Mouse (Mus musculus) gastrocnemius, postnatal 10 days (tissue): Measurements from ENCODE around the gene Nsg1. TPM values are rescaled to one million over a fixed set of nuclear protein-coding genes. Genes with fewer than 3 reads are reported as not detected.

Source experiments
- DNase-seq: peaks from one replicate; pipeline ENCODE4 v3.0.0; 2021; ENCODE audit warnings: mixed read lengths
- long read RNA-seq, 2 experiments: library from polyadenylated mRNA; stranded (forward); transcript quantifications; one replicate each; pipeline ENCODE4 v2.0.0; 2021
- total RNA-seq, 2 experiments: library from RNA; stranded (reverse); gene quantifications; 2 replicates each; pipeline ENCODE4 v1.2.3; 2021

Nsg1 gene
- total RNA-seq: 10 to 100 TPM; 12.9 to 15.4 TPM
- long read RNA-seq, experiment 1: 0 reads
- long read RNA-seq, experiment 2, partial matches to known transcripts: 0 of 3 reads
- long read RNA-seq, experiment 2, other reads (novel, unspliced or antisense): 0 of 3 reads

DNA sequence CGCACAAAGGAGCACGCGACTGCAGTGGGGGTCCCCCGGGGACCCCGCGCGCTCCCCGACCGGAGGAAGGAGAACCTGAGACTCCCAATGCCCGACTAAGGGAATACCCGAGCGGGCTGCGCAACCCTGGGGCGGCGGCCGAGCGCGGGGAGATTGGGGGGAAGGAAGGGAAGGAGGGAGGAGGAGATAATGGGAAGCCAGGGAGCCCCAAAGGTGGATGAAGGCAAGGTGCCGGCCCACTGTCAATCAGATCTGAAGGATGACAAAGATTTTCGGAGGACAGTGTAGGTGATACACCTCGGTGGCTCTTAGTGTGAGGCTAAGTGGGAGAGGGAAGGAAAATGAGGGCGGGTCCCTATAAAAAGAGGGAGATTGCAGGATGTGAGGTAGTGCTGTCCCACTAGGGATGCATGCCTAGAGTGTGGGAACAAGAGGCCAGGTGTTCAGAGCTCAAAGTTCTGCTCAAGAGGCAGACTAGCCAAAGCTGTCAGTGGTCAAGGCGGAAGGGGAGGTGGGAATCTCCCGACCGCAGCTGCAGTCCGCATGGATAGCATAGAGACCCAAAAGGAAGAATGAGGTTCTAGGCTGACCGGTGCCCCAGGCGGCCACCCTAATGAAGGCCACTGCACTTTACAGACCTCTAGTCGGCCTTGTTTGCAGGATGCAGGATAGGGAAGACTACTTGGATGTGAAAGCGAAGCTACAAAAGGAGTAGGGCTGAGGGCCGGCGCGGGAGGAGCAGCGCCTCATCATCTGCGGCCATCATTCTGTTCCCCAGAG is at the start of gene Nsg1:
Gene Nsg1, minus strand, starts transcription at position 274 of the 780 bp plus-strand sequence.
- DNase-seq: no peak

DNA sequence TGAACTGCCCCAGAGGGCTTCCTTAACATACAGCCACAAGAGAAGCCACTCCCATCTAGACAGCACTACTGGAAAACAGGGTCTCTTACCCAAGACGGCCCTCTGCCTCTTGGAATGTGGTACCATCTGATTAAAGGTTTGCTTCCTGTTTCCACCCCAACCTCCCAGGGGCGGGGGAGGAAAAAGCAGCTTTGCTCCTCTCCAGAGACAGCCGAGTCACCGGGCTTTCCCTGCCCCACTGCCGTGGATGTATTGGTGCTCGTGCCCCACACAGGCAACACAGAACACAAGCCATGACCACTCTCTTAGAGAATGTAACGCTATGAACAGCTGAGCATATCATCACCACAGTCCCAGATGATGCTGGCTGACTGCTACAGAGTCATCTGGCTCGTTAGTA is 49.3 kb upstream of the Nsg1 start:
- DNase-seq: no peak

DNA sequence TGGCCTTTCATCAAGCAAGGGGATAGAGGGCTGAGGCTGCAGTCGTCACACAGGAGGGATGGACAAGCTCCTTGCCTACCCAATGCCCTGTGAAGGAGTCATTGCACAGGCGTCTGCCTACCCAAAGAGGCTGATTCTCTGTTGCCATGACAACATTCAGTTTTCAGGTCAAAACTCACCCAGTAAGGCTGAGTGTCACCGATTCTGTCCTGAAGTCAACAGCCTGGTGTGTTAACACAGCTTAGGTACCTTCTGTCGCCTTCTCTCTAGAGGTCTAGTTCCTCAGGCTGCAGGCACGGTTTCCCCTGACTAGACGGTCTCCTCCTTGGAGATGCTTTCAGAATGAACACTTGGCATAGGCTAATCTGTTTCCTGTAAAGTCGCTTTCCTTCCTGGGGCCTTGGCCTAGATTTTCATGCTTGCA is 45.6 kb upstream of the Nsg1 start:
- no peak for DNase-seq

DNA sequence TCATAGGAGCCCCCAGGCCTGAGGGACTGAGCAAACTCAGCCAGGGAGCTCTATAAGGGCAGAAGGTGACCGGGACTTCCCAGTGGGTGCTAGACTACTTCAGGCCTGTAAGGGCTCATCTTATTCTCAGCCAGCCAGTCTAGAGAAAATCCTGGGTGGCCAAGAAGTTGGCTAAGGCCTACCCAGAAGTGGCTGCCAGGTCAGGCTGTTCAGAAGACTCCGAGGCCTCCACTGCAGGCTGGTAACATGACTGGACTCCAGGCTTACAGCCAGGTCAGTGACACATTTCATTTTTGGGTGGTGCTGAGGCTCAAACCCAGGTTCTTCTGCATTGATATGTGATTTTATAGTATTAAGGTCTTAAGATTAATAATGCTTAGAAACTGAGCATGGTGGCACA is 40.0 kb upstream of the Nsg1 start:
- no peak for DNase-seq

DNA sequence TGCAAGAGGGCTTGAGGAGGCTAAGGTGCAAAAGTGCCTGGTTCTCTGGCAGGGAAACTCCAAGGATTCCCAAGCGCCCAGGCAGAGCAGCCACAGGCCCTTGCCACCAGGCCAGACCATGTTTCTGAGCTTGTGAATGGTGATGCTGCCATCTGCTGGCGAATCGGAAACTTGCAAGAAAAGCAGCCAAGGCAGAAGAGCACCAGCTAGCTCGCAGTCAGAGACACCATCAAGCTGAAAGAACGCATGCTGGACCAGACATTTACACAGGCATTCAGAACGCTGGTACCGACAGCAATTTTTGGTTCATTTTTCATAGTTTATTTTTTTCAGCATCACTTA is 37.7 kb upstream of the Nsg1 start:
- peak; percentile 83 for DNase-seq

DNA sequence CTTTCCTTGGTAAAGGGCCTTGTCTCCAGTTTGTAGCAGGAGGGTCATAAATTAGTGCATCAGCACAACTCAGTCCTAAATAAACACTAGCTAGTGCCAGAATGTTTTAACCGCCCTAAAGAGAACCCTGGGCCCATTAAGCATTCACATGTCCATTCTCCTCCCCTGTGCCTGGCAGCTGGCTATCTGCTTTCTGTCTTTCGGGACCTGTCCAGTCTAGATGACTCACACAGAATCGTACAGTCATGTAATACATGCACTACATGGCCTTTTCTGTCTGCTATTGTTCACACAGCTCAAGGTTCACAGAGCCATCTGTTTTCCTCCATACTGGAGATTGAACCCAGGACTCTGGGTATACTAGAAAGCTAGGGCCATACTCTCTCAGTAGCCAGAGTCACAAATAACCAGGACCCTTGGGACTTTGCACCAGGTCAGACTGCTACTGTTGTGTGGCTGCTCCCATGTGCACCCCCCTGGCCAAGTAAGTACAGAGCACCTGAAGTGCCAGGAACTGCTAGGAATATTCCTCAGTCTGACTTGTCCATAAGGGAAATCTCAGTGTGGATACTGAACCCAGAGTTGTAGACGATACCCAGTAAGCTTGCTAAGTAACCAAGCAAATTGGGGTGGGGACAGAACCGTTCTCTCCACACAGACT is 37.2 kb upstream of the Nsg1 start:
- DNase-seq: no peak

DNA sequence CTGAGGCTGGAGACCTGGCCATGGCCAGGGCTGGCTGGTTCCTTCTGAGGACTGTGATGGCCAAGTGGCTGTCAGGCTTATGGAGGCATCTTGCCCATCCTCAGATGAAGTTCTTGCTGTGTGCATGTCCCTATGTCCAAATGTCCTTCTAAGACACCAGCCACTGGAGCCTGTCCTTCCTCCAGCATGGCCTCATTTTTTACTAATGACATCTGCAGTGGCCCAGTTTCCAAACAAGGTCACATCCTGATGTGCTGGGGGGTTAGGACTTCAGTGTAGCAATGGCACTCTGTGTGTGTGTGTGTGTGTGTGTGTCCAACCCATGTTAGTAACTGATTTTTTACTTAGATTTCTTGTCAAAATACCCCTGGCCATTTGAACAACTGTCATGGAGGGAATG is 36.2 kb upstream of the Nsg1 start:
- DNase-seq: no peak

DNA sequence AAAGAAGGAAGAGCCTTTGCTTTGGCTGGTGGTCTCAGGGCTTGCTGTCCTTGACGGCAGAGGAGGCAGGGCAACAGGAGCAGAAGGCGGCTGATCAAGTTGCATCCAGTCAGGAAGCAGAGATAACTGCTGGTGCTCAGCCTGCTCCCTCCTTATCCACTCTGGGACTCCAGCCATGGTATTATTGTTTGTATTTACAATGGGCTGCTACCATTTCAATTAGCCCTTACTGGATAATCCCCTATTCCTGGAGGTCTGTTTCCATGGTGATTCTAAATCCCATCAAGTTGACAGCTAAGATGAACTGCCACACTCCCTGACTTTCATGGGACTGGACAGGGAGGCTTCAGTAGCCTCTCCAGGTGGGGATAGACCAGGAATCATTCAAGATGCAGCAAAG is 35.2 kb upstream of the Nsg1 start:
- no peak for DNase-seq

DNA sequence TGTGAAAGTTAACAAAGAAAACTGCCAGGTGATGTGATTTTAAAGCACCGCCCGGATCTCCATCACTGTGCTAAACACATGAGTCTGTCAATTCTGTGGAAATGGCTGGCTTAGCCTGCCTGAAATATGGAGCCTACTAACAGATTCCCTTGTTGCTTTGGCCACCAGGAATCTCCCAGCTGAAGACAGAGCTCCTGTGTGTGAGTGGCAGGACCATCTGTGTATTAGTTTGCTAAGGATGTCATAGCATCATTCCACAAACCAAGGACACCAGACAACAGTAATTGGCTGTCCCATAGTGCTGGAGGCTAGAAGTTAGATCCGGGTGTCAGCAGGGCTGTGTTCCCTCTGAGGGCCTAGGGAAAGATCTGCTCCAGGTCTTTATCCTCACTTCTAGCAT is 31.2 kb upstream of the Nsg1 start:
- DNase-seq: no peak

DNA sequence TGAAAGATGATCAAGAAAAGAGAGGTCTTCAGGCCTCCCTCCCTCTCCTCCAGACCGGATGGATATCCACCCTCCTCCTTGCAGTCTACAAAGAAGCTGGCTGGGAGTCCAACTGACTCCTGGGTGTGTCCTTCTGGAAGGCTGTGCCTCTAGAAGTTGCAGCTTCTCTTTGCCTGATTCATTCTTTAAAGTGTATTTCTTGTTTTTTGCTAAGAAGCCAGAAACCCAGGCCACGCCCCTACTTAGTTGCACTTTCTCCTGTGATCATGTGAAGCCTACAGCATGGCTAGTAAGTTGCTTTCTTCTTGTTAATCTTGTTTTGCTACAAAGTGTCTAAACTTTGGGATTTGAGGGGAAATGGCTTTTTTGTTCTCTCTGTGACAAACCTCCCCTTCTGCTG is 27.3 kb upstream of the Nsg1 start:
- DNase-seq: no peak

DNA sequence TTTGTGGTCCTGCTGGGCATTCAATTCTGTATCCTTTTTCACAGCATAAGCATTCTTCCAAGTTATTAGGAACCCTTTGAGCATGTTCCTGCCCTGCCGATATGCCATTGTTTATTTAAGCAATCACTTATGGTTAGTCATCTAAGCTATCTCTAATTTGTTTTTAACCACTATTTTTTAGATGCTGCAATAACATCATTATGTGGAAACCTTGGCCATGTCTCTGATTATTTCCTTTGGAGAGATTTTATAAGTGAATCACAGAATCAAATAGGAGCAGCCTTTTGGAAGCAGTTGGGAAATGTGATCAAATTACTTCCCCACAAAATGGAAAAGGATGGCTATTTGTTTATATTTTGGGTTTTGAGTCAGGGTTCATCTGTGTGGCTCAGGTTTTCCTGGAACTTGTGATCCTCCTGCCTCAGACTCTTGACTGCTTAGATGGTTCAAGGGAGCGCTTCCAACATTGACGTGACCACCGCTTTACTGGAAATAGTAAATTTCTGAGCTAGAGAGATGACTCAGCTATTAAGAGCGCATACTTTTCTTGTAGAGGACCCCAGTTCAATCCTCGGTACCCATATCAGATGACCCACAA is 25.1 kb upstream of the Nsg1 start:
- DNase-seq: no peak

DNA sequence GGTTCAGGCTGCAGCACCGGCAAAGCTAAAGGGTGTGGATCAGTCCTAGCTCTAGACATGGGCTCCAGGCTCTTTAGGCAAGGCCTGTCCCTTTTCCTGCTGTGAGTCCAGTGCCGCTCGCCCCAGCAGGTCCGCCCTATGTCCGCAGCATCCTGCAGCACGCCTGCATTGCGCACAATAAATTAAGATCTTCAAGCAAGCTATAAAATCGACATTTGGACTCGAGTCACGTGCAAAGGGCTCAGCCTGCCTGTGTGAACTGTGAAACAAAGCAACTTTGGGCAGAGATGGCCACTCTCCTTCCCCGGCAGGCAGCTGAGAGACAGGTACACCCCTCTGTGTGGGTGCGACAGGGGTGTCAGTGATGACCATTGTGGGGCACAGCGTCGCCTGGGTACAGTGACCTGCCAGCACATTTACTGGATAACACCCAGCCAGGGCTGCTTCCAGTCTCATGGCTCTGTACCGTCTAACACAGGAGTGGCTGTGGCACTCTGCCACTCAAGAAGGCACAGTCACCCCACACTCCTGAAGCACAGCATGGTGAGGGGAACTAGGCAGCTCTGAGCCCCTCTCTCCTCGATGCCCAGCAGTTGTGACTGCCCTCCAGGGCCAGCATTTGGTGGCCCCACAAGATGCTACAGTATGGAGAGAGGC is 14.7 kb upstream of the Nsg1 start:
- no peak for DNase-seq

DNA sequence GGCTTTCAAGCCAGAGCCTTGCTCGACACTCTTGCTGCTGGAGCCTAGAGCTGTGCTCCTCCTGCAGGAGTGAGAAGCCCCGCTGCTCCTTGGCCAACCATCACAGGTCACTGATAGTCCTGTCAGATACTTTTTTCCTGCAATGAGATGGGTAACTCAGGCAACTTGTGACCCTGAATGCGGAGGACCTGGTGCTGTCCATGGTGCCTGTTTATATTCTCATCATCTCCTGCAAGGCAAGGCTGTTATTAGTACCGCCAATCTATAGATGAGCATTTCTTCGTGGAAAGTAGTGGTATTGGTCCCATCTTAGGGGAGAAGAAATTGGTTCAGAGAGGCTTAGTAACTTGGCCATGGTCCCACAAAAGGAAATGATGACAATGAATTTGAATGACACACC is 14.1 kb upstream of the Nsg1 start:
- no peak for DNase-seq

DNA sequence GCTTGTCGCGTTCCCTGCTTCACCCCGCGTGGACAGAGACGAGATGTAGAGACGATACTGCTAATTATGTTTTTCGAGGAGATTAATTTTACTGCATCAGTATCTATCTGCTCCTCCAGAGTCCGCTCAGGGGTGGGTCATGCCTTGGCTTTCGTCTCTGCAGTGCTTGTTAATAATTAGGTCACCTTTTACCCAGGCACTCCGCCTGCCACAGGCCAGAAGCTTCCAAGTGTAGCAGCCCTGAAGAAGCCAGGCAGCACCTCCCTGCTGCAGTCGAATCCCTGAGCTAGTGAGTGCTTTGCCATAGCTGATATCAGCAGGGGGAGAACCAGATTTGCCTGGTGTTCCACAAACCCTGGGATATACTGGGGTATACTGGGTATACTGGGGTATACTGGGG is 8.8 kb upstream of the Nsg1 start:
- DNase-seq: no peak

DNA sequence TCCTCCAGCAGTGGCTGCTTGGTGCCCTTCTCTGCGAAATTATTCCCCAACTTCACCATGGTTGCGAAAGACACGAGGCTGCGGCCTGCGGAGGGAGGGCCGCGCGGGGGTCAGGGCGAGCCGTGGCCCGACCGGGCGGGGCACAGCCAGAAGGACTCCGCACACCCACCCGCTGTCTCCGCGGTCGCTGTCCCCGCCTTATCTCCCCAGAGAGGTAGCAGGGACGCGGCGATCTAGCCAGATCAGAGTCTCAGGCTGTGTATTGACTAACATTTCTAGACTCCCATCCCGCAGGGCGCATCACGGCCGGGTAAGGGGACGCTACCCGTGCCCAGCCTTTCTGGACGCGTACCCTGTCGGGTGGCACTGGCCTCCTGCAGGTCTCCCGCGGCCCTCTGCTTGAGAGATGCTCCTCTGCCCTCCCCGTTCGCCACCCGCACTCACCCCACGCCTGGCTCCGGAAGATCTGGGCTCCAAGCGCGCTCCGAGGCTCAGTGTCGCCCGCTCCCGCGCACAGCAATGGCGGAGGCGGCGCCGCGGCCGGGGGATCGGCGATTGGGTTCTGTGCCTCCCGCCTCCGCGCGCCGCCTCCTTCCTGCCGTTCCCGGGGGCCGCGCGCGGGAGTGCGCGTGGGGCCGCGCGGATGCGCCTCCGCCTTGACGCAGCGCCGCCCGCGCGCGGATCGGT is 617 bp downstream of the Nsg1 start:
- peak; percentile 63 for DNase-seq

DNA sequence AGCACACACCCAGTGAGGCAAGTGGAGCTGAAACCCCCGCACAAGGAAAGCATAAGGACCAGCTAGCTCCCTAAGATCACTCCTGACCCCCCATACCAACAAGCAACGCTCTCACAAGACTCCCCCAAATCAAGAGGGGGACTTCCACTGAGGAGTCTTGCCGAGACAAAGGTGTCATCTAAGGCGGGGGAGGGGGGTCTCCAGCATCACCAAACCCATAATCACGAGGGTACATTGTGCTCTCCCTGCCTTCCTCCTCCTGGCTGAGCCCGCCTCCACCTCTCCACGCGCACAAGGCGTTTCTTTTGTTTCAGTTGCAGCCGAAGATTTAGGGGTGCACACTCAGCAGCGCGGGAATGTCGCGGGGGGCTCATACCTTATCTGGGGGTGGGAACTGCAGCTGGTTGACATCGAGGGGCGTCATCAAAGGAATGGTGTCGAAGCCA is 1.2 kb downstream of the Nsg1 start:
- DNase-seq: no peak

DNA sequence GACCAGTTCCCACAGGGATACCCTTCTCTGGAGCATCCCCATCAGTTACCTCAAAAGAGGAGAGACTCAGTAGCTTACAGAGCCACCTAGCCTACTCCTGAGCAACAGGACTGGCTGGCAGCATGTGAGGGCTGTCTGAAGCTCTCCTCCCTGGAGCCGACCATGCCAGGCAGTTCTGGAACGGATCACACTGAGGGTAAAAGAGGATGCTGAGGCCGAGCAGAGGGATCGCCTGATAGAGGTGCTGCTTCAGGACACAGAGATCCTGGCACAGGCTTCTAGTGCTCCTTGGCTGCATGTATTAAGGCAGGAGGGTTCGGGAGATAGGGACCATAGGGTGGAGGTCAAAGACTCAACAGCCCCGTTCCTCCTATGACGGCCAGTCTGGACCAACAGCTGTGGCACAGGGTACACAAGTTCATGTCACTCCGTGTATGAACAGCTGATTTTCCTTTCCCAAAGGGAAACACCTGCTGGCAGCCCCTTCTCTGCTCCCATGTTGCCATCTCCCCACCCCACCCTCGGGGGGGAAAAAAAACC is 2.2 kb downstream of the Nsg1 start:
- no peak for DNase-seq

DNA sequence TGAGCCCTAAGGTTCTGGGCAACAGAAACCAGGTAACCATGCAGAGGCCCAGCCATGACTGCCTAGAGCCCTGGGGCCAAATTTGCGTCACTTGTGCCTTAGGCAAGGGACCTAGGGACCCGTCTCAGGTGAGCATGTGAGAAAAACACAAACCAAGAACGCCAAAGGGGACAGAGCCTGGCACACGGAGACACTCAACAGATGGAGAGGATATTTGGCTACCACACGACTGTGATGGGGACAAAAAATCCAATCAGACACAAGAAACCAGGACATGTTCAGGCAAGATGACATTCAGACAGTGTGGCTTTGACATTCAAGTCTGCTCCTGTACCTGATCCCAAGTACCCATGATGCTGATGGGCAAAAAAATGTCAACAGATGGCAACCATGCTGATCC is 6.1 kb downstream of the Nsg1 start:
- no peak for DNase-seq

DNA sequence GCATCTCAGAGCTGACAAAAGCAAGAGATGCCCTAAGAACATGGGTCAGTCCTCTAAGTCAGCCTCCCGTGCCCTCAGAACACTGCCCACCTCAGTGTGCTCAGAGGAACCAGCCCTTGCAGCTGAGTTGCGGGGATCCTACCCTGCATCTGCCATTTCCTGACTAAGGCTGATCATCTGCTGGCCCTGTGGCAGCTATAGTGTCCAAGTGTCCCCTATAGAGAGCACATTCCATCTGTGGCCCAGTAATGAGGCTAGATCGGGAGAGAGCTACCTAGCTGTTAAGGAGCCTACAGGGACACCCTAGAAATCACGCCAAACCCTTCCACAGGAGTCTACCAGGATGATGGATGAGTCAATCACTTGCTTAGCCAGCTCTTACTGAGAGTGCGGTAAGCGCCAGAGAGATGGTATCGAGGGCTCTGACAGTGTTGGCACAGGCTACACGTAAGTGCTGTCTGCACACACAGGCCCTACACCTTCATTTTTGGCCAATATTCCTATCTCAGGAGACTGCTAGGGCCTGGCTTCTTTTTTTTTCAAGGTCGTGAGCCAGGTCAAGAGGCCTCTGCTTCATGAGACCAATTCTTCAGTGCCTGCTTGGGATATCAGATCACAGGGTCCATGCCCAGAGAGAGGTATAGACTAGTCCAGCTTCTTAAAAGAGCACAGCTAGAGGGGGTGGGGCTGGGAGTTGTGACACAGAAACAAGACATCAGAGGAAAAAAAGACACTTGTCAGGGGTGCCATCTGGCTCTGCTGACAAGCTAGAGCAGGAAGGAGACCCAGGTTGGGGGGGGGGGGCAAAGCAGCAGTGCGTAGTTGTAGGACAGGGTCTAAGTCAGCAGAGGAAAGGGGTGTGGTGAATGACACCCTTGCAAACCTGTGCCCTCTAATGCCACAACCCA is 7.3 kb downstream of the Nsg1 start:
- no peak for DNase-seq

DNA sequence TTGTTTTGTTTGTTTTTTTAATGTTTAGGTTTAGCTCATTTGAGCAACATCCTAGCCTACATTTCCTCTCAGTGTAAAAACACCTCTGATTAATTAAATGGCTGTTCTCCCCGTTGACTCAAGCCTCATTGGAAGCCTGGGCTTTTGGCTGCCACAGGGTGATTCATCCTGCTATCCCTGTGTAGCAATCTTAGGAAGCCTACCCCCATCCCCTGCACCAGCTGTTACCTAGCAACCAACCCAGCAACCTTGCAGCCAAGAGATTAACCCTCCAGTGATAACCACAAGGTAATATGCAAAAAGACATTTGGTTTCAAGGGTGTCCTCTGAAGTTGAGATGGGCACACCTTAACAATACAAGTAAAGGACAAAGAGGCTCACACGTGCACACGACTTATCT is 8.4 kb downstream of the Nsg1 start:
- no peak for DNase-seq

DNA sequence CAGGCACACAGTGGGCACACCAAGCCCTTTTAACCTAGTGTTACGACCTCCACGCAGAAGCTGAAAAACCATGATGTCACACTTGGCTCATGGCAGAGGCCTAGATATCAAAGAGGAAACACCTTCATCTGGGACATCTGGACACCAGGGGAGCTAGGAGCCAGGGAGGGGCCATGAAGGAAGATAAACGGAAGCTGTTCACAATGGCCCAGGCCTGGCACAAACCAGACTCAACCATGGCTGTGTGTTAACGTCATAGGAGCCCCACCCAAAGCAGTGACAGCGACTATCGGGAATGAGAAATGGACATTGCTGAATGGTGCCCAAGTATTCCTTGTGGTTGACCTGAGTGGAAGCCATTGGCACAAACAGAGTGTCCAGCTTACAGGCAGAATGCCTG is 13.2 kb downstream of the Nsg1 start:
- DNase-seq: no peak
